Mouse (Mus musculus) megakaryocyte-erythroid progenitor cell, adult 5-6 weeks (primary cell): ENCODE data around the gene Tsfm. TPM values are rescaled to one million over a fixed set of nuclear protein-coding genes. Genes with fewer than 3 reads are reported as not detected.

ENCODE experiments used
- ATAC-seq: replicated peaks from 2 replicates; pipeline ENCODE4 v1.8.0; 2016; ENCODE audit warnings: mild to moderate bottlenecking, inconsistent platforms; ENCODE audit not compliant: severe bottlenecking, poor library complexity, low FRiP score, low TSS enrichment
- total RNA-seq, 2 experiments: library from RNA; stranded (forward) in 1 of 2; stranded (reverse) in 1 of 2; fragments of 200-1000, 215-1000 nt in 1 of 2; fragments of >200 nt in 1 of 2; fragmentation: Nextera tagmentation in 1 of 2; gene quantifications; 2 replicates each; pipeline ENCODE4 v1.2.3; 2014 to 2017

The Tsfm gene
- total RNA-seq, 2 experiments from 2014 or later: 61.2 to 63.3 TPM

DNA sequence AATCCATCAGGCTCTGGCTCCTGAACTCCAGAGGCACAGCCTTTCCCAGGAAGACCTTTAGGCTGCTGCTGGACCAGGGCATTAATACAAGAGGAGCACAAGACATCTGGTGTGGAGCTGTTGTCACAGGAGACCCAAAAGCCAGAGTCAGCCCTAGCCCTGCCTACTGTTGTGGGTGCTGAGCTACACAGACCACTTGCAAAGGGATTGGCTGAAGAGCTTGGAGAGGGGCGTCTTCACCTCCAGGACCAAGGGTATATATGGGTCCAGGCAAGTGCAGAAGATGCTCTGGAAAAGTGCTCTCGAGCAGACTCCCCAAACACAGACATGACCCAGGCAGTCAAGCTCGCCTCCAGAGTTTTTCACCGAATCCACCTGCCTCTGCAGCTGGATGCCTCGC, 17.3 kb upstream of the Tsfm start, which contains the start of gene Cyp27b1:
Gene Cyp27b1 (plus strand): TSS at position 297 of the 400 bp plus-strand sequence.
- ATAC-seq: no peak

DNA sequence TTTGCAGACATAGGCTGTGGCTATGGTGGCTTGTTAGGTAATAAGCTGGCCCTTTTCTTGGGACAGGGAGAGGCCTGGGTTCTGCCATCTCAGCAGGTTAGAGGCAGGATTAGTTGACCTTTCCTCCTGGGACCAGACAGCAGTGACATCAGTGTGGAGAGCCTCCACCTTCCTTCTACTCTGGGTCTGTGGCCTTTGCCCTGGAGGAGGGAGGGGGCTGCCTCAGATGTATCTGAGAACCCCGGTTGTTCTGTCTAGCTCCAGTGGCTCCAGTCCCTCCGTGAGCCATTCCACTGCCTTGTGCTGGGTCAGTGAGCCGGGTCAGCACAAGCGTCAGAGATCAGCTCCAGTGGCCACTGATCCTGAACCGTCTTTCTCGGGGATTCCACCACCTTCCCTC, 12.5 kb upstream of the Tsfm start:
- ATAC-seq: no peak

DNA sequence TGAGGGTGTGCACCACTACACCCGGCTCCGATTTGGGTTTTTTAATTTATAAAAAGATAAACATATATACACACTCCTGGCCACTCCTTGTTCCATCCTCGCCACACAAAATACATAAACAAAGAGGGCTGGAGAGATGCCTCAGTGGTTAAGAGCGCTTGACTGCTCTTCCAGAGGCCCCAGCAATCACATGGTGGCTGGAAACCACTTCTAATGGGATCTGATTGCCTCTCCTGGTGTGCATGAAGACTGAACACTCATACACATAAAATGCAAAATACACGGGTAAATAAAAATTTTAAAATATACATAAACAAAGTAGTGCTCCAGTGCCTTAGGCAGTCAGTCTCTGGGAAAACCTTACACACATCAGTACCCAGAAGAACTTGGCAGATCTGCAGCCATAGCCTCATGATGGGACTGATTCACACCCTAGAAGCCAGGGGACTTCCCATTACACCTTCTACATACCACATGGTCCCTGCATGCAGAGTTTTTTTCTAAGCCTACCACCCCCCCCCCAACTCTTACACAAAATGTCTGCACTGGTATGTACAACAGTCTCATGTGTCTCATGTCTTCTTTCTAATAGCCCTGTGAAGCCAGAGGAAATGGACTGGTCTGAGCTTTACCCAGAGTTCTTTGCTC, 12.0 kb upstream of the Tsfm start:
- no peak for ATAC-seq

DNA sequence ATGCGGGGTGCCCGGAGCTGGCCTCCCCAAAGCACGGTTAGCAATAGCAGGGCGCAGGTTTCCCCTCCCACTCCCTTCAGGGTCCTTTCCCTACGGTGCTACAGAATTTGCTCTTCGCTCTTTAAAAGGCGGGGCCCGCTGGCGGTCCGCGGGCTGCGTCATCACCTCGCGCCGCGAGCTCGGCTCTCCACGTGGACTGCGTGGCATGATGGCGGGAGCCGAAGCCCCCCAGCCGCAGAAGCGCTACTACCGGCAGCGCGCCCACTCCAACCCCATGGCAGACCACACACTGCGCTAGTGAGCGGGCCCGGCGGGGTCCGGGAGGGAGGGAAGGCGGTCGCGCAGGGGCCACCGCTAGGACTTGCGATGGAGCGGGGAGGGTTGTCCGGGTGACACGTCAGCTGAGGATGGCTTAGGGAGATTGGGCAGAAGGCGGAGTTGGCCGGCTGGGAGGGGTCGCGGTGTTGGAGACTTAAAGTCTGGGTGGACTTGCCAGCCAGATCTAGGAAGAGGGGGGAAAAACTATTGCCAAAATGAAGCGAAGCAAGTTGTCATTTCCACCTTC, 11.2 kb upstream of the Tsfm start:
- peak; percentile 79 for ATAC-seq

DNA sequence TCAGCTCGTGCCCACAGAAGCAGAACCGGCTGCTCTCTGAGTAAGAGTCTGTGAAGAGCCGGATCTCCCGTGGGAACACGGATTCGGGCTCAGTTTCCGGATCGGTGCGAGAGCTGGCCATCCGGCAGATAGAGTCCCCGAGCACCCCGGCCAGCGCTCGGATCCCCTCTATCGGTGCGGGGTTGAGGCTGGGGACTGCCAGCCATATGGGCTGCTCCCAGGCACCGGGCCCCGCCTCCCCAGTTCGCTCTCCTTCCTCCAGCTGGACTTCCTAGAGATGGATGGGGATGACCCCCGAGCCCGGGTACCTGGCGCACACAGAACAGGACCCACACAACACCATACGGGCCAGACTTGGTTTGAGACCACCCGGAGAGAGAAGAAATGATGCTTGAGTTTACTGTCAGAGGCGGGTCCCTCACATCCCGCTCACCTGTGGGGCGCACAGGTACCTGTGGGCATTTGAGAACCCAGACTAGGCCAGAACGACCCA, 10.7 kb upstream of the Tsfm start, which contains the start of the genes Mettl1 and Eef1akmt3:
Gene Mettl1 (plus strand): TSS at position 141 of the 493 bp plus-strand sequence.
Gene Eef1akmt3 (minus strand): TSS at position 240 of the 493 bp plus-strand sequence.
- ATAC-seq: peak; percentile 55

DNA sequence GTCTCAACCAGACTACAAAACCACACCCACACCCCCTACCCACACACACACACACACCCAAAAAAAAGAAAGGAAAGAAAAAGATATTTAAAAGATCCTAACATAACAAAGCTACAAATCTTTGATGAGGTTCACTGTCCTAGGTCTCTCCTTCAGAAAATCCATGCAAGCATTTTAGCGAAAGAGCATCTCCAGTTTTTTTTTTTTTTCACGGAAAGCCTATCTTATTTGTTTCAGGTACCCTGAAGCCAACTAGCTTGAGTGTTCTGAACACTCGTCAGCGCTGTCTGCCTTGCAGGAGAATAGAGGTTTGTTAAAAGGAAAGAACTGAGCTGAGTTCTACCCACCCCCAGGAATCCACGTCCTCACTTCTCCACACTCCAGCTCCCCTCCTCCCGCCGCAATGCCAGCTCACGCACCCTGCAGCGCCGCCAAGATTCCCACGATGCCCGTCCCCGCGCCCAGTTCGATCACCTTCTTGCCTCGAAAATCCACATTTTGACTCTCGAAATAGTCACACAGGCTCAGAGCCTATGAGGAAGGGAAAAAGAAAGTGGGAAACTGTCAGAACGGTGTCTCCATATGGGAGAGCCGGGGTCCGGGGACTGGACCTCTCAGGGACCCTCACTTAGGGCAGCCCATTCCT, 10.1 kb upstream of the Tsfm start:
- no peak for ATAC-seq

DNA sequence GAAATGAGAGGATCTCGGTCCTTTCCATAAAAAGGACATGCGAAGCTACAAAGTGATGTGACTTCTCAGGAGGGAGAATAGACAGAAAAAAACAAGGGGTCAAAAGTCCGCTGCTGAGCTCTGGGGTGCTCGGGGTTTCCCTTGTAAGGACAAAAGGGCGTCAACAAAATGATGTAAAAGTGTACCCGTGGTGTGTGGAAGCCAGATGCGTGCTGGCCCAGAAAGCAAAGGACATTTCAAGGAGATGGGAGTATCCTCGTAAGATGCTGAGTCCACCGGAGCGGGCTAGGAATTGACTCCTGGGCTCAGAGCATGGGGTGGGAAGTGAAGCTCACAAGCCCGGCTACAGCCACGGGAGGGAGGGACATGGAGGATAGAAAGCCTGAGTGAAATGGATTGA, 7.0 kb upstream of the Tsfm start:
- no peak for ATAC-seq

DNA sequence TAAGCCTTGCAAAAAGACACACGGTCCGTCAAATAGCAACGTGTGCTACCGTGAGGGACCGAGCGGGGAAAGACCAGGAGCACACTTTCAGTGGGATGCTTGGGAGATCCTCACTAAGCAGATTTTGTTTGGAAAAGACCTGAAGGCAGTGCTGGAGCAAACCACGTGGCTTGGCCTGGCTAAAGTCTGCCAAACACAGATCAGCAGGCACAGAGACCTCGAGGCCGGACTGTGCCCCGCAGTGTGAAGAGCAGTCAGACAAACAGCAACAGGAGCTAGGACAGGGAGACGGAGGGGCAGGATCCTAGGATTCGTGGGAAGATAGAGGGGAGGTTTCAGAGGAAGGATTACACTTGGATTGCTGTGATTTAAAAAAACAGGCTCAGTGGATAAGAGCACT, 5.6 kb upstream of the Tsfm start:
- ATAC-seq: no peak

DNA sequence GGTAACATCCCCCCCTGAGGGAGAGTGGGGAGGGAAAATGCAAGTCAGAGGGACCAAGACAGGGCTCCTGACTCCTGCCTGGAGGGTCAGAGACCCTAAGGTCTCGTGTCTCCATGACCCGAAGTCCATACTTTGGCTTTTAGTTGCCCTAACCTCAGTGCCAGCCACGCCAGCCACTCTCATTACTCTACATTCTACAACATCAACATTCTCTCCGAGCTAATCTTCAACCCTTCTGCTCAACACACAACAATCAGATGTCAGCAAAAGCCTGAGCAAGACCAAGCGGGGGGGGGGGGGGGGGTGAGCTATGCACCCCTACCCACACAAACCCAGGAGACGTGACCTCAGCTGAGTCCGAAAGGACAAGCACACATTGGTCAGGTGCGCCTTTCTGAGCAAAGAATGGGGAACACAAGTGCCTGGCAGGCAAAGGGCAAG, 2.7 kb upstream of the Tsfm start:
- ATAC-seq: no peak

DNA sequence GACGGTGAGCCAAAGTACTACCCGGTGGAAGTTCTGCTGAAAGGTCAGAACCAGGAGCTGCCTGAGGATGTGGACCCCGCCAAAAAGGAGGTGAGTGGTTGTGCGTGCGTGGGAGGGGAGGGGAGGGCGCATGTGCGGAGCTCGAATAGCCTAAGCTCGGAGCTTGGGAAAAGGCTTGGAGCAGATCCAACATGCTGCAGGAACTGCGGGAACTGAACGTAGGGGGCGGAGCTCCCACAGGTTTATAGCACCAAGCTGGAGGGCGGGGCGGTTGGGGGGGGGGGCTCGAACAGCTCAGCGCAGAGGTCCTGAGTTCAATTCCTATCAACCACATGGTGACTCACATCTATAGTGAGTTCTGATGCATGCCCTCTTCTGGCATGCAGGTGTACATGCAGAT, 12.2 kb downstream of the Tsfm start:
- no peak for ATAC-seq

DNA sequence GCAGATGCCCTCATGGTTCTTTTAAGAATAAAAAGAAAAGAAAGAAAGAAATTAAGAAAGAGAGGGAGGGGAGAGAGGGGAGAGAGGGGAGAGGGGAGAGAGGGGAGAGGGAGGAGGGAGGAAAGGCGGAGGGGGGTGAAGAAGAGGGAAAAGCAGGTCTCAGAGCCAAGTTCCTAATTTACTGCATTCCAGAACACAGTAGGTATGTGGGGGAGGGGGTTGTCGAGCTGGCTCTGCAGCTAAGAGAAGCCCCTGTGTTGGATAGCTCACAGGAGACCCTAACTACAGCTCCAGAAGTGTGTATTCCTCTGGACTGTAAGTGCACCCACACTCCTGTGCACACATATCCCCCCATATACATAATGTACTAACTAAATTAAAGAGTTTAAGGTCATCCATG, 13.6 kb downstream of the Tsfm start:
- ATAC-seq: no peak

DNA sequence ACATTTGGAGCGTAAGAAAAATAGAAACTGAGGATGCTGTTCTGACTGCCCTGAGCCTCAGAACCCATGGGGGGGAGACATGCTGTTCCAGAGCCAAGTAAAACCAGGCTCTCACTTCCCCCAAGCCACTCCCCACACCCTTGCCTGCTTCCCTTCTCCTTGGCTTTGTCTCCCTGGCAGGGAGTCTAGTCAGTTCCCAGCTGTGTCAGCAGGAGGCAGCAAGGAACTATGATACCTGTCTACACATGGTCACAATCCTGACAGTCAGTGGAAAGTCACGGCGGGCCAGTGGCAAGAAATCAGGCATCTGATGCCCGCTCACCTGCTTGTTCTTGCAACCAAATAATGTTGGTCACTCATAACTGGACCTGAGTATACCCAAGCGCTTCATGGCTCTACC, 14.2 kb downstream of the Tsfm start:
- ATAC-seq: no peak

DNA sequence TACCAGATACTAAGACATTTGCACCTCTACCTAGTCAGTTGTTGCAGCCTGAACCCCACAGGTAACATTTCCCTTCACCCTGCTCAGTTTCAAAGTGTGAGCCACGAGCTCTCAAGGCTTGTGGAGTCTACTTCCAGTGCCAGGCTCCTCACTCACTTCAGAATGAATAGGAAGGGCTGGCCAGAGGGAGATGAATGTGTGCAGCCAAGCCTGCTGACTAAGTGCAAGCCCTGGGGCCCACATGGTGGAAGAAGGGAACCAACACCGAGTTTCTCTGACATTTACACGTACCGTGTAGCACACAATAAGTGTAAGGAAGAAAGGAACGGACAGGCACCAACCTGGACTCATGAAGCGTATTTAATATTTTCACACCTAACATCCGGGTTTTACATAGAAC, 26.8 kb downstream of the Tsfm start:
- ATAC-seq: no peak

DNA sequence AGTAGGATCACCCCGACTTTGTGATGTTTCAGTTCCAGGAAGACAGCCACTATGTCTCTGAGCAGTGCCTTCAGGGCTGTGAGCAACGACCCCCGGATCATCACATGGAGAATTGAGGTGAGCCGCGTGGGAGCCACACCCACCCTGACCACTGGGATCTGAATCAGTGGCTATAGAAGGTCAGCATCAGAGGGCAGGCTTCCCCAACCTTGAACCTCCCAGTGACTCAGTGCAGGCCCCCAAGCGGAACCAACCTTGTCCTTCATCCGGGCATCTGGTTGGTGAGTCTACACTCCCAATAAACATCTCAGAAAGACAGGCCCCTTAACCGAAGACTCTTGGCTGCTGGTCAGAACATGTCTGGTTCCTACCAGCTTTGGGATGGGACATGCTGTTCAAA, 27.3 kb downstream of the Tsfm start:
- ATAC-seq: no peak

DNA sequence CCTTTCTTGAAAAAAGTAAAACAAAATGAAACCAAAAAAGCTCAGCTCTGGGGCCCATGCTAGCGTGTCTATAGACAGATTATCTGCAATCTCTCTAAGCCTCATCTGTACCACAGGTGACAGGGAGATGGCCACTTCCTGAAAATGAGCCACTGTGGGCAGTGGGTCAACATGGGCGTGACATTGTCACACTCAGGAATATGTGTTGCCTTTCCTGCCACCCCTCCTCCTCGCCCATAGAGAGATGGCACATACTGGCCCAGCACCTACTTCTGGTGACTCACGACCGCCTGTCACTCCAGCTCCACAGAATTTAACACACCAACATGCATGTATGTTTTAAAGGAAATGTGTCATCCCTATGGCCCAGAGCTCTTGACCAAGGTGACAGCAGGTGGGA, 27.9 kb downstream of the Tsfm start:
- ATAC-seq: no peak

DNA sequence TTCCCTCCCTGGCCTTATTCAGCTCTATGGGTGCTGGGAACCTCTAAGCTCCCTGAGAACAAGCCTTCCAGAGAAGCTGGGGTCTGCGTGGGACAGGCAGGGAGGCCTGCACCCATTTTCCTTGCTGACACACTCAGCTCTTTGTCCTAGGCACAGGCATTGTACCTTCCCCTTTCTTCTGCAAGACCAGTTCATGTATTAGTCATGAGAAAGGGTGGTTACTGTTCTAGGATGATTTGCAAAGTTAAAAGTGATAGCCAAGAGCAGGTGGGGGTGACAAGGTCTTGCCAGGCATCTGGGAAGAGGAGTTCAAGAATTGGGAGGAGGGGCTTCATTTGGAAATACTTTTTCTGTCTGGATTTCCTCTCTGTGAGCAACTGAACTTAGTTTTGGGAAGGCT, 28.6 kb downstream of the Tsfm start:
- ATAC-seq: no peak

DNA sequence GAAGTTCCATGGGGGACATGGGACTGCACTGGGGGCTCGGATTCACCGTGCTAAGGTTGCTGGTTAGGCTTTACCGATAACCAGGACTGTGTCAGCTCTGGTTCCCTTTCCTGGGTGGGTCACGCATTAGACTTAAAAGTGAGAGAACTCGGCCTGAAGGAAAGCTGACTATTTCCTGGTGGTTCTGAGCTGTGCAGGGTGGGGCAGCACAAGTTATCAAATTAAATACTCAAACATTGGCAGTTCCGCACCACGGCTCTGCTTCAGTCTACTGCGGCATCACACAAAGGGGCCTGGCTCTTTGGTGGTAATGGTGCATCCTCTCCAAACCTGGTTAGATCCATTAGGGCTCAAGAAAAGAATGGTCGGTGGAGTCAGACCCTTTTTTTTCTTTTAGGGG, 29.3 kb downstream of the Tsfm start:
- no peak for ATAC-seq

DNA sequence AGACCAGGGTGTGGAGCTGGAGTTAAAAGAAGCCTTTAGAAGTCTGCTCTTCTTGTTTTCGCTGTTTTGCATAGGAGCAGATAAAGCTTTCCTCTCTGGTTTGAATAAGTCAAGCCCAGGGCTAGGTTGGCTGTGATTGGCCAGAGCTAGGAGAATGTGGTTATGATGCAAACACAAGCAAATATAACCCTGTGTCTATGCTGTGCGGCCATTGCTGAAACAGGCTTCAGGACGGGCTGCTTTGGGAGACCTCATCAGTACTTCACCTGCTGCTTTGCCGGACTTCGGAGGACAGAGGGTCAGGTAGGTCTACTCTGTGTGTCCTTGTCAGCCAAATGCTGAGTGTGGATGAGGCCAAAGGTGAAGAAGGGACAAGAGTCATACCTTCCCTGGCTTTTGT, 30.1 kb downstream of the Tsfm start, which contains the start of gene Avil:
Gene Avil (plus strand): TSS at position 181 of the 400 bp plus-strand sequence.
- no peak for ATAC-seq

DNA sequence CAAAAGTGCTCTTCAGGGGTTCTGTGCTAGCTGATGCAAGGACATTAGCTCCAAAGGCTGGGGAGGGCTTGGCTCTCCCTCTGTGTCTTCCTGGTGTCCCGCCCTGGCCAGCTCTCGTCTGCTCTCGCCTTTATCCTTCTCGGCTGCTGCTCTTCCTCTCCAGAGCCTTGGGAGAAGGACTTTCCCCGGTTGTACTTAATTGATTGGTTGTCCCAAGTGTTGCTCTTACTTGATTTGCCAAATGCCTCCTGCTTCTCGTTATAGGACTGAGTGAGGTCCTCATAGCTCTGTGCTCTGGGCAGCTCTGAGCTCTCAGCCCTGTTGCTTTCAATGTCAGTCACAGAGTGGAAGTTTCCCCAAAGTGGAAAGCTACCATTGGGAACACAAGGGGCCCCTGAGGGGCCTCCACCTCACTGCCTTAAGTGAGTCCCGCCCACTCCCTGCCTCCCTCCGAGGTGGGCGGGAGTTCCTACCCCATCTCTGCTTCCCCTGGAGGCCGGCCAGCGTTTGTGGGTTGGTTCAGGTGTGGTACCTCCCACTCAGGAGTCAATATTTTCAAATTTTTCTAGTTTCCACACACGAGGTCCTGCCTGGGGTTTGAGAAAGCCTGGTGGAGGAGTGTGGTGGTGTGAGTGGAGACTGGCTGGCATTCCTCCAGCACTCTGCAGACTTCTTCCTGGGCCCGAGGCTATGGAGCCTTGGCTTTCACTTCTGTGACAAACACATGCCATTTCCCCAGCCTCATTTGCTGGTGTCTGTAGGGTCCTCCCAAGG, 33.1 kb downstream of the Tsfm start:
- no peak for ATAC-seq

DNA sequence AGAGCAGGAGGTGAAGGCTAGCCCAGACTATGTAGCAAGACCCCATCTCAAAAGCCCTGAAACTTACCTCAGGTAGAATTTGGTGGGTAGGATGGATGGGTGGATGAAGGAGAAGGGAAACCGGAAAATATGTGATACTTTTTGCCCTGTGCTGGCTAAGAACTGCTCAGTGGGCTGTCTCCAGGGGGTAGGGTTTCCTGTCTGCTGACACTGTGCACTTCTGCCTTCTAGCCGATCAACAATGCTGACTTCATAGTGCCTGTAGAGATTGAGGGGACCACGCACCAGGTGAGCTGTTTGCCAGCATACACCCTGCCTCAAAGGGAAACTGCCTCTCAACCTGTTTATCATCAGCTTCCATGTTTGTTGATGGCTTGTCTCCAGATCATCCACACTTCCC, 37.0 kb downstream of the Tsfm start:
- no peak for ATAC-seq
